Mouse (Mus musculus) adrenal gland, postnatal 4 days (tissue): ENCODE results near the gene Aldh3b3. TPM values are rescaled to one million over a fixed set of nuclear protein-coding genes. Genes with fewer than 3 reads are reported as not detected.
"Not testable (repeated sequence)": the region's sequence is repeated elsewhere in the genome, so short reads cannot be mapped to it uniquely, and the experiment has no call there.

ENCODE experiments used
- DNase-seq, 2 experiments: peaks; one replicate each; pipeline ENCODE4 v3.0.0; 2021 to 2022; ENCODE audit warnings: low spot score in 2 of 2, mixed read lengths in 2 of 2
- total RNA-seq, 2 experiments: library from RNA; stranded (reverse); gene quantifications; 2 replicates each; pipeline ENCODE4 v1.2.3; 2021

Gene Aldh3b3
- total RNA-seq, 2 experiments from 2014 or later: 0.67 to 0.87 TPM

GRCm38 (mm10) chr19:3966330-3967075, 8.1 kb downstream of the Aldh3b3 start:
- no peak for DNase-seq

GRCm38 (mm10) chr19:3967258-3967657, 8.8 kb downstream of the Aldh3b3 start:
- DNase-seq: no peak

- no peak for DNase-seq
Measured at GRCm38 (mm10) chr19:3972229-3972628, 13.8 kb downstream of the Aldh3b3 start, which contains the start of gene Aldh3b2. Gene Aldh3b2, plus strand, starts transcription at chr19:3972328.

GRCm38 (mm10) chr19:3974608-3975007, 16.2 kb downstream of the Aldh3b3 start:
- DNase-seq: not testable (repeated sequence)

GRCm38 (mm10) chr19:3975866-3976265, 17.4 kb downstream of the Aldh3b3 start:
- no peak for DNase-seq

GRCm38 (mm10) chr19:3980309-3980708, 21.9 kb downstream of the Aldh3b3 start:
- DNase-seq: peak in 1 of 2 experiments; percentile 68

- DNase-seq: no peak
Measured at GRCm38 (mm10) chr19:3980917-3981316, 22.5 kb downstream of the Aldh3b3 start.

GRCm38 (mm10) chr19:3983527-3984200, 25.2 kb downstream of the Aldh3b3 start:
- no peak for DNase-seq

- DNase-seq: peak in 1 of 2 experiments; percentile 50
Measured at GRCm38 (mm10) chr19:3985261-3985681, 26.8 kb downstream of the Aldh3b3 start.

- peak; percentile 63 to 76 for DNase-seq
Measured at GRCm38 (mm10) chr19:3986334-3986733, 27.9 kb downstream of the Aldh3b3 start, which contains the start of gene Acy3. Gene Acy3, plus strand, starts transcription at chr19:3986570.

- DNase-seq: no peak
Measured at GRCm38 (mm10) chr19:3988066-3988465, 29.6 kb downstream of the Aldh3b3 start.

- no peak for DNase-seq
Measured at GRCm38 (mm10) chr19:3988750-3989149, 30.3 kb downstream of the Aldh3b3 start.

- DNase-seq: no peak
Measured at GRCm38 (mm10) chr19:3990804-3991203, 32.4 kb downstream of the Aldh3b3 start.

GRCm38 (mm10) chr19:3991562-3991961, 33.1 kb downstream of the Aldh3b3 start:
- DNase-seq: no peak

GRCm38 (mm10) chr19:3991966-3992365, 33.5 kb downstream of the Aldh3b3 start:
- no peak for DNase-seq

- no peak for DNase-seq
Measured at GRCm38 (mm10) chr19:3992416-3992815, 34.0 kb downstream of the Aldh3b3 start, which contains the start of gene Tbx10. Gene Tbx10, plus strand, starts transcription at chr19:3992752.

GRCm38 (mm10) chr19:3994932-3995331, 36.5 kb downstream of the Aldh3b3 start:
- no peak for DNase-seq

GRCm38 (mm10) chr19:3995505-3995904, 37.1 kb downstream of the Aldh3b3 start:
- DNase-seq: no peak

GRCm38 (mm10) chr19:3996106-3996505, 37.7 kb downstream of the Aldh3b3 start:
- no peak for DNase-seq

- no peak for DNase-seq
Measured at GRCm38 (mm10) chr19:3996747-3997146, 38.3 kb downstream of the Aldh3b3 start.

- DNase-seq: no peak
Measured at GRCm38 (mm10) chr19:3997231-3997630, 38.8 kb downstream of the Aldh3b3 start.

- DNase-seq: no peak
Measured at GRCm38 (mm10) chr19:3998335-3998734, 39.9 kb downstream of the Aldh3b3 start.
